Mouse (Mus musculus) heart, embryonic 15.5 days (tissue): ENCODE results near the gene G430095P16Rik. TPM values are rescaled to one million over a fixed set of nuclear protein-coding genes. Genes with fewer than 3 reads are reported as not detected.

Source experiments
- ATAC-seq: fragments of 200-750 bp; cut with Nextera tagmentation; replicated peaks from 2 replicates; pipeline ENCODE4 v1.8.0; 2017; ENCODE audit warnings: low read depth, moderate TSS enrichment; ENCODE audit not compliant: insufficient number of reproducible peaks, insufficient read depth, low FRiP score
- H3K27ac ChIP-seq: fragments of 300-500 bp; sonication (generic); 2 replicates; pipeline ENCODE4 v1.5.1; 2015; ENCODE audit warnings: mild to moderate bottlenecking, inconsistent platforms
- H3K27me3 ChIP-seq: fragments of 300-500 bp; sonication (generic); 2 replicates; pipeline ENCODE4 v1.6.1; 2015; ENCODE audit warnings: inconsistent platforms
- H3K36me3 ChIP-seq: fragments of 300-500 bp; sonication (generic); 2 replicates; pipeline ENCODE4 v1.6.1; 2015; ENCODE audit warnings: mild to moderate bottlenecking, inconsistent platforms
- H3K4me1 ChIP-seq: fragments of 300-500 bp; sonication (generic); replicated peaks from 2 replicates; pipeline ENCODE4 v1.6.1; 2015; ENCODE audit warnings: inconsistent platforms
- H3K4me2 ChIP-seq: fragments of 300-500 bp; sonication (generic); 2 replicates; pipeline ENCODE4 v1.6.1; 2015; ENCODE audit warnings: inconsistent platforms, mild to moderate bottlenecking, moderate library complexity
- H3K4me3 ChIP-seq: fragments of 300-500 bp; sonication (generic); 2 replicates; pipeline ENCODE4 v1.5.1; 2015; ENCODE audit warnings: mild to moderate bottlenecking, inconsistent platforms
- H3K9ac ChIP-seq: fragments of 300-500 bp; sonication (generic); 2 replicates; pipeline ENCODE4 v1.6.1; 2015; ENCODE audit warnings: mild to moderate bottlenecking, inconsistent platforms
- H3K9me3 ChIP-seq: fragments of 300-500 bp; sonication (generic); replicated peaks from 2 replicates; pipeline ENCODE4 v1.6.1; 2016; ENCODE audit warnings: inconsistent platforms
- WGBS: fragments of 180-500 bp; shearing (Covaris S2); methylation state at CpG from one replicate; pipeline ENCODE4 v1.1.7; 2015; ENCODE audit warnings: mixed read lengths; 5-methylcytosine and 5-hydroxymethylcytosine counted together
- polyA plus RNA-seq: library from polyadenylated mRNA; unstranded; fragments of >200 nt; fragmentation: Nextera tagmentation; extraction: Ambion mirVana; gene quantifications from 2 replicates; pipeline ENCODE4 v1.2.1, GENCODE M21; 2015

G430095P16Rik gene
- polyA plus RNA-seq, 1 experiment from 2014 or later, result 4.5 TPM

GRCm38 (mm10) chr8:84764870-84765495 lies 42.2 kb downstream of the G430095P16Rik start:
- WGBS, result 77% methylated on average over 17 of the region's 17 CpGs
- Histone ChIP-seq H3K9ac (no peak overlapping the region), H3K4me1 (peaks cover 13% of the 10 kb centered on the region; the same call in 1 of the 2 replicates)

GRCm38 (mm10) chr8:84765629-84766028 lies 42.8 kb downstream of the G430095P16Rik start:
- Histone ChIP-seq H3K27me3 (peaks cover 11% of the 10 kb centered on the region; the same call in 1 of the 2 replicates), H3K4me3 (no peak overlapping the region), H3K9me3 (no peaks in the 10 kb centered on the region), H3K9ac (no peak overlapping the region), H3K27ac (no peak overlapping the region), H3K36me3 (no peaks in the 10 kb centered on the region), H3K4me2 (no peak overlapping the region), H3K4me1 (peaks cover 13% of the 10 kb centered on the region; the same call in 1 of the 2 replicates)
- no peak for ATAC-seq
- WGBS, result 58% methylated on average over 10 of the region's 10 CpGs

More at GRCm38 (mm10) chr8:84764870-84765495, 42.2 kb downstream of the G430095P16Rik start:
- no peak for ATAC-seq
- H3K27me3 ChIP-seq, result peaks cover 10% of the 10 kb centered on the region; the same call in 1 of the 2 replicates
- H3K27ac ChIP-seq, result no peak overlapping the region
- H3K4me3 ChIP-seq, result no peak overlapping the region
- no peaks in the 10 kb centered on the region for H3K36me3 ChIP-seq
- H3K4me2 ChIP-seq, result no peak overlapping the region
- no peaks in the 10 kb centered on the region for H3K9me3 ChIP-seq

DNA sequence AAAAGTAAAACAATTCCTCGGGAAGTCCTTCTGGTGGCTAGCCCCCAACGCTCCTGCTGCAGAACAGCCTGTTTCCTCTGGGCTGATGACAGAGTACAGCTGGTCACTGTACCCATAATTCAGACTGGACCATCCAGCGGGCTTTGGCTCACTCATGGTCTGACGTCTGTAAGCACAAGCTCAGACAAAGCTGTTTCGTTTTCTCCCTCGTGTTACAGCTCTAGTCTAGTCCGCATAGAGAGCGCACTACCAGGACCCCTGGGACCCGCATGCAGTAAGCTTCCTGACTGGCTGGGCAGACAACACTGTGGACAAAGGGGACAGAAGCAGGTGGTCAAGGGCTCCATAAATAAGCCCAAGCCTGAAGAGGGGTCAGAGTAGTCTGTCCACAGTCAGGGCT lies 43.6 kb downstream of the G430095P16Rik start:
- peaks cover 19% of the 10 kb centered on the region for H3K27me3 ChIP-seq
- 63% methylated on average over 9 of the region's 9 CpGs for WGBS
- no peaks in the 10 kb centered on the region for H3K9me3 ChIP-seq
- H3K4me1 ChIP-seq, result peaks cover 14% of the 10 kb centered on the region; the same call in 1 of the 2 replicates
- no peak overlapping the region for H3K27ac ChIP-seq
- H3K36me3 ChIP-seq, result no peaks in the 10 kb centered on the region
- ATAC-seq, result no peak
- no peak overlapping the region for H3K4me2 ChIP-seq
- no peak overlapping the region for H3K9ac ChIP-seq
- H3K4me3 ChIP-seq, result no peak overlapping the region

GRCm38 (mm10) chr8:84767221-84767620 lies 44.4 kb downstream of the G430095P16Rik start:
- Histone ChIP-seq H3K4me1 (peaks cover 20% of the 10 kb centered on the region), H3K27me3 (peaks cover 27% of the 10 kb centered on the region), H3K36me3 (no peaks in the 10 kb centered on the region)

DNA sequence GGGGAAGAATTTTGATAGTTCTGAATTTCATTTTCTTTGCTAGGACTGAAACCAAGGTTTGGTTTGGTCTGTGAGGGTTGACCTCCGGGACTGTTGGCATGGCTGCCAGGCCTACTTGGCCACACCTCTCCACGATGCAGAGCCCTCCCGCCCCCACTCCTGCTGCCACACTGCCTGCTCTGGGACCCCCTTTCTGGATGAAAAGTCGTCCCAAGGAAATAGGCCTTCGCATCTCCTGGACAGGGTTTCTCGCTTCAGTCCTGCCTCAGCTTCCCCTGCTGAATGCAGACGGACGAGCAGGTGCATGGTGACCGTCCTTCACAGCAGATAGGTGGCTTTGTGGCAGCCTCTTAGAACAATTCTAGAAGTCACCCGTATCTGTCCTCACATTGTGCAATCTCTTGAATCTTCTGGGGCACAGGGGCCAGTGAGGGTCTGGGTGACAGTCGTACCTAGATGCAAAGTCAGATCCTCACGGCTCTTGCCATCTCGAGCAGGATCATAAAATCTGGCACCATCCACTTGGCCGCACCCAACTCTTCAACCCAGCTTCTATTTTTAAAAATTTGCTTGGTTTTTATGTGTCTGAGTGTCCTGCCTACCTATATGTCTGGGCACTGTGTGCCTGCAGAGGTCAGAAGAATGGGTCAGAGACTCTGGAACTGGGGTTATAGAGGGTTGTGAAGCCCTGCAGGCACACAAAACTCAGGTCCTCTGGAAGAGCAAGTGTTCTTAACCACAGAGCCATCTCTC lies 45.7 kb downstream of the G430095P16Rik start:
- WGBS, result 88% methylated on average over 14 of the region's 14 CpGs
- Histone ChIP-seq H3K4me2 (no peak overlapping the region), H3K9me3 (no peaks in the 10 kb centered on the region), H3K4me3 (no peak overlapping the region), H3K9ac (no peak overlapping the region), H3K4me1 (peaks cover 29% of the 10 kb centered on the region), H3K36me3 (no peaks in the 10 kb centered on the region), H3K27me3 (peaks cover 38% of the 10 kb centered on the region), H3K27ac (no peak overlapping the region)
- no peak for ATAC-seq

More at GRCm38 (mm10) chr8:84767221-84767620, 44.4 kb downstream of the G430095P16Rik start:
- no peak for ATAC-seq
- Histone ChIP-seq H3K27ac (no peak overlapping the region), H3K4me2 (no peak overlapping the region), H3K9me3 (no peaks in the 10 kb centered on the region), H3K4me3 (no peak overlapping the region), H3K9ac (no peak overlapping the region)
- WGBS, result 81% methylated on average over 10 of the region's 10 CpGs

- H3K4me3 ChIP-seq, result no peak overlapping the region
- no peak overlapping the region for H3K4me2 ChIP-seq
- H3K36me3 ChIP-seq, result no peaks in the 10 kb centered on the region
- peaks cover 38% of the 10 kb centered on the region for H3K27me3 ChIP-seq
- H3K27ac ChIP-seq, result no peak overlapping the region
- peaks cover 34% of the 10 kb centered on the region for H3K4me1 ChIP-seq
- no peak for ATAC-seq
- H3K9ac ChIP-seq, result no peak overlapping the region
- H3K9me3 ChIP-seq, result no peaks in the 10 kb centered on the region
- WGBS, result 90% methylated on average over 8 of the region's 8 CpGs
Observed at GRCm38 (mm10) chr8:84769324-84769723, 46.5 kb downstream of the G430095P16Rik start.

GRCm38 (mm10) chr8:84770100-84770953 lies 47.5 kb downstream of the G430095P16Rik start:
- no peaks in the 10 kb centered on the region for H3K36me3 ChIP-seq
- 56% methylated on average over 12 of the region's 12 CpGs for WGBS
- no peak overlapping the region for H3K4me2 ChIP-seq
- H3K4me1 ChIP-seq, result peaks cover 43% of the 10 kb centered on the region
- no peaks in the 10 kb centered on the region for H3K9me3 ChIP-seq
- H3K27ac ChIP-seq, result no peak overlapping the region
- no peak overlapping the region for H3K4me3 ChIP-seq
- no peak for ATAC-seq
- H3K27me3 ChIP-seq, result peaks cover 42% of the 10 kb centered on the region
- H3K9ac ChIP-seq, result no peak overlapping the region

DNA sequence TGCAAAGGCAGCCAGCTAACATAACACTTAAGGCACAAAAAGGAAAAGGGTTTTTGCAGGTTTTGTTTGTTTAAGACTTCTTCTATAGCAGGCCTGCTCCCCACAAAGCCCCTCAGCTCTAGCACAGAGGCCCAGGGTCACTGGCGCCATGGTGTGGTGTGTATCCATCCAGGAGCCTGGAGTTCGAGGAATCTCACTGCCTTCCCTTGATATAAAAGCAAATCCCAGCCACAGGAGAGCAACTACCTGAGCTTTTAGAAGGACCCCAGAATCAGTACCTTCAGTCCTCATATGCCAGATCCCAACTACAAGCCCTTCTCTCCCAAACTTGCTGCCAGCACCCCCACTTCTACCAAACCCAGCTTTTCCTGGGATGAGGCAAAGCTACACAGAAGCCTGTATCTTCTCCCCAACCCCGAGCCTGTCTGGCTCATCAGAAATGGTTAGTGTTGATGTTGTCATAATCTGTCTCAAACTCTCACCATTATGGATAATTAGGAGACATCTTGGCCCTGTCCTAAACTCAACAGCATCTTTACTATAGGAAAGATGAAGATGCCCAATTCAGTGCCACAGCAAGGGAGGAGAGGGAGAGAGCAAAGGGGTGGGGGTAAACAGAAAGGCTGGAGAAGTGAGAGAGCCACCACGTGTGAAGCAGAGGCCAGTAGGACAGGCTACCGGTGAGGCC lies 48.3 kb downstream of the G430095P16Rik start:
- peaks cover 51% of the 10 kb centered on the region for H3K4me1 ChIP-seq
- no peak overlapping the region for H3K4me2 ChIP-seq
- 63% methylated on average over 5 of the region's 5 CpGs for WGBS
- H3K9ac ChIP-seq, result no peak overlapping the region
- H3K9me3 ChIP-seq, result no peaks in the 10 kb centered on the region
- no peak overlapping the region for H3K27ac ChIP-seq
- H3K27me3 ChIP-seq, result peaks cover 50% of the 10 kb centered on the region
- H3K36me3 ChIP-seq, result no peaks in the 10 kb centered on the region
- no peak overlapping the region for H3K4me3 ChIP-seq
- ATAC-seq, result no peak

- WGBS, result 14% methylated on average over 33 of the region's 34 CpGs
- Histone ChIP-seq H3K36me3 (no peaks in the 10 kb centered on the region), H3K27me3 (peaks cover 58% of the 10 kb centered on the region), H3K4me3 (peak overlapping the region; percentile 29), H3K27ac (no peak overlapping the region), H3K9me3 (no peaks in the 10 kb centered on the region), H3K9ac (peak overlapping the region; percentile 17; the same call in 1 of the 2 replicates), H3K4me1 (peaks cover 44% of the 10 kb centered on the region), H3K4me2 (peak overlapping the region; percentile 47)
- ATAC-seq, result no peak
Observed at GRCm38 (mm10) chr8:84771941-84772378, 49.2 kb downstream of the G430095P16Rik start.

- H3K4me1 ChIP-seq, result peaks cover 43% of the 10 kb centered on the region
- 14% methylated on average over 2 of the region's 3 CpGs for WGBS
- H3K27ac ChIP-seq, result no peak overlapping the region
- no peaks in the 10 kb centered on the region for H3K9me3 ChIP-seq
- H3K9ac ChIP-seq, result no peak overlapping the region
- H3K4me2 ChIP-seq, result no peak overlapping the region; the same call in 1 of the 2 replicates
- H3K4me3 ChIP-seq, result no peak overlapping the region
- ATAC-seq, result no peak
- H3K36me3 ChIP-seq, result no peaks in the 10 kb centered on the region
- peaks cover 61% of the 10 kb centered on the region for H3K27me3 ChIP-seq
Observed at GRCm38 (mm10) chr8:84772628-84773027, 49.8 kb downstream of the G430095P16Rik start.
